Mouse (Mus musculus) T-cell, adult 66 days (primary cell): ENCODE results near the gene Tpm1. TPM values are rescaled to one million over a fixed set of nuclear protein-coding genes. Genes with fewer than 3 reads are reported as not detected.

Experiments used
- total RNA-seq, 2 experiments: library from RNA; stranded (reverse); gene quantifications; 3 replicates in 1 of 2; 4 replicates in 1 of 2; pipeline ENCODE4 v1.2.4; 2023

The Tpm1 gene
- 10 to 100 TPM; 57.8 to 60.0 TPM for total RNA-seq

DNA sequence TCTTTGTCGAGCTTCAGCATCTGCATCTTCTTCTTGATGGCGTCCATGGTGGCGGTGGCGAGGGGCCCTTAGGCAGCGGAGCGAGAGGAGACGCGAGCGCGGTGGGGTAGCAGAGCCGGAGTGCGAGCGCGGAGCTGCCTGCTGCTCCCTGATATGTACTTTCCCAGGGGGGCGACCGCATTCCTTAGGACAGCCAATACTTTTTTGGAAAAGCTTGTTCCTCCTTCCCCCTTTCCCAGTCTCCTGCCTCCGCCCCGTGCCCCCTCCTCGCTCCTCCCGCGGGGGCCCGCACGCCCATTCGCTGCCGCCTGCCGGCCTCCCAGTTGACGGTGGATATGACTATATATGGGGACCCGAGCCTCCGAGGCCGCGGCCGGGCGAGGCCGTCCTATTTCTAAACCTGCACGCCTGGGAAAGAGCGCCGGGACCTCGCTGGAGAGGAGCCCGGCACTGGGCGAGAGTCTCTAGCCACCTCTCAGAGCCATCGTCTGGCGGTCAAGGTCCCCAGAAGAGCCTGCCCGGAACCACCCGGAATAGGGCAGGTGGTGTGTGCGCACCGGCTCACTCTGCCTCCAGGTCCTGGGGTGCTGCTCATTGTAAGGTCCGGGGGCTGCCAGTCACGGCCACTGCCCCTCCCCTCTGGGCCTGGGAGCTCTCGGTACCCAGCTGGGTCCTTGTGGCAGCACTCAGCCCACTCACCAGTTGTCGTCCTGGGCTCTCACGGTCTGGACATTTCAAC, at the start of gene Tpm1:
Gene Tpm1 (minus strand): TSS at position 321 of the 739 bp plus-strand sequence.

DNA sequence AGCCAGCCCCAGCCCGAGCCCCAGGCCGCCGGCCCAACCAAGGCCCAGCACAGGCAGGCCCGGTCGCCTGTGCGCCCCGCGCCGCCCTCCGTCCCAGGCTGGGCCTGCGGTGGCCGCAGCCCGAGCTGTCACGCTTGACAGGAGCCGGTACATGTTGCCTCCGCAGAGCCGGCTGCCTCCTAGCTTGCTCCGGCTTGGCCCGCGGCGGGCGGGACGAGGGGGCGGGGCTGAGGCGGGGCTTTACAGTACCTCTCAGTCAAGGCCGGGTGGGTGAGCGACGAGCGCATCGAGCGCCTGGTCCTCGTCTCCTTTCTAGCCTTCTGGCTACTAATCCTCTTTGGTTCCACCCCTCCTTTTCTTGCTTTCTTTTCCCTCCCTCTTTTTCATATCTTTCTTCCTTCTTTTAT, 74.0 kb downstream of the Tpm1 start, which contains the start of gene Lactb:
Gene Lactb (minus strand): TSS at position 246 of the 407 bp plus-strand sequence.

Other genes starting within 250 kb of the Tpm1 start
- 1 to 10 TPM; 1.4 to 1.9 TPM for gene Aph1c, start 214.7 kb downstream of the Tpm1 start, total RNA-seq
- 10 to 100 TPM; 61.2 to 69.2 TPM for gene Rab8b, start 129.7 kb downstream of the Tpm1 start, total RNA-seq
- 10 to 100 TPM; 45.0 to 61.0 TPM for gene Rps27l, start 103.3 kb downstream of the Tpm1 start, total RNA-seq
- gene Lactb, start 73.9 kb downstream of the Tpm1 start, total RNA-seq, result 10 to 100 TPM; 11.3 to 15.0 TPM